Mouse (Mus musculus): Measurements from ENCODE around the gene Lef1. TPM values are rescaled to one million over a fixed set of nuclear protein-coding genes. Genes with fewer than 3 reads are reported as not detected.

The Lef1 gene
- total and polyA plus RNA-seq, 3 experiments: 0.18 to 0.54 TPM; not detected in 1

- TF ChIP-seq ELF1 (IDR thresholded peaks at IDR 0.05; ENCODE audit: low read depth, low read length): no peak
- TF ChIP-seq EP300 (IDR thresholded peaks at IDR 0.05; ENCODE audit: low read depth in 1 of 2, low read length in 2 of 2): no peak
- no peak for TF ChIP-seq SIN3A (IDR thresholded peaks at IDR 0.05; ENCODE audit: low read length)
- no peak for TF ChIP-seq HCFC1 (IDR thresholded peaks at IDR 0.05; ENCODE audit: low read depth, low read length)
- no peak for TF ChIP-seq RCOR1 (IDR thresholded peaks at IDR 0.05; ENCODE audit: low read depth, low read length)
- no peak for TF ChIP-seq GABPA (IDR thresholded peaks at IDR 0.05; ENCODE audit: low read depth, low read length)
- no peak for TF ChIP-seq UBTF (IDR thresholded peaks at IDR 0.05; ENCODE audit: borderline replicate concordance, insufficient read depth, low read depth, low read length)
- TF ChIP-seq MEF2A (IDR thresholded peaks at IDR 0.05; ENCODE audit: extremely low read depth, insufficient replicate concordance, low read depth, low read length, poor library complexity, severe bottlenecking): no peak
- no peak for TF ChIP-seq GATA1 (IDR thresholded peaks at IDR 0.05; ENCODE audit: low read depth, low read length)
- TF ChIP-seq TCF12 (IDR thresholded peaks at IDR 0.05; ENCODE audit: low read depth, low read length): no peak
- TF ChIP-seq MAZ (IDR thresholded peaks at IDR 0.05; ENCODE audit: low read depth, low read length): no peak
- no peak for TF ChIP-seq USF2 (IDR thresholded peaks at IDR 0.05; ENCODE audit: borderline replicate concordance in 1 of 2, insufficient read depth in 1 of 2, low read depth in 1 of 2, low read length in 2 of 2)
- no peak for TF ChIP-seq MAFK (IDR thresholded peaks at IDR 0.05; ENCODE audit: borderline replicate concordance, low read depth, low read length)
- TF ChIP-seq POLR2AphosphoS5 (IDR thresholded peaks at IDR 0.05; ENCODE audit: borderline replicate concordance, low read depth, low read length): no peak
- no peak for TF ChIP-seq MXI1 (IDR thresholded peaks at IDR 0.05; ENCODE audit: low read depth, low read length)
- no peaks in the 10 kb centered on the region for H3K9me3 ChIP-seq (replicated peaks; ENCODE audit: insufficient read depth, low read length)
These were observed 31.6 kb upstream of the Lef1 start for GRCm38 (mm10) chr3:131078719-131079118.

GRCm38 (mm10) chr3:131083722-131084121 lies 26.5 kb upstream of the Lef1 start:
- Histone ChIP-seq H3K9me3 (replicated peaks; ENCODE audit: insufficient read depth, low read length) (no peaks in the 10 kb centered on the region), H3K4me1 (ENCODE audit: control insufficient read depth in 1 of 2, insufficient read depth in 2 of 2, low read length in 2 of 2) (no peaks in the 10 kb centered on the region), H3K27ac (ENCODE audit: control insufficient read depth, low read depth, low read length) (no peak overlapping the region), H3K27me3 (ENCODE audit: control insufficient read depth in 1 of 2, insufficient read depth in 2 of 2, low read length in 2 of 2) (no peaks in the 10 kb centered on the region), H3K36me3 (ENCODE audit: control insufficient read depth in 1 of 2, insufficient read depth in 2 of 2, low read length in 2 of 2) (no peaks in the 10 kb centered on the region), H3K79me2 (ENCODE audit: control insufficient read depth, insufficient read depth, low read length, poor library complexity) (no peaks in the 10 kb centered on the region), H3K9ac (ENCODE audit: control insufficient read depth, low read depth, low read length, poor library complexity, severe bottlenecking) (no peak overlapping the region), H3K4me3 (ENCODE audit: control insufficient read depth in 1 of 2, insufficient read depth in 1 of 2, low read depth in 2 of 2, low read length in 2 of 2) (no peak overlapping the region)
- DNase-seq (ENCODE audit: low read depth, low spot score): no peak
- TF ChIP-seq JUND (IDR thresholded peaks at IDR 0.05; ENCODE audit: low read depth, low read length) (no peak), ZKSCAN1 (IDR thresholded peaks at IDR 0.05; ENCODE audit: low read depth, low read length) (no peak), SIN3A (IDR thresholded peaks at IDR 0.05; ENCODE audit: low read length) (no peak), ZMIZ1 (IDR thresholded peaks at IDR 0.05; ENCODE audit: low read depth, low read length) (no peak), BHLHE40 (IDR thresholded peaks at IDR 0.05; ENCODE audit: borderline replicate concordance, low read depth, low read length) (no peak), KAT2A (conservative IDR thresholded peaks at IDR 0.05; ENCODE audit: low read depth, low read length) (no peak), ZNF384 (IDR thresholded peaks at IDR 0.05; ENCODE audit: low read depth, low read length) (no peak), MYB (IDR thresholded peaks at IDR 0.05; ENCODE audit: low read depth, low read length) (no peak), MXI1 (IDR thresholded peaks at IDR 0.05; ENCODE audit: low read depth, low read length) (no peak), GATA1 (IDR thresholded peaks at IDR 0.05; ENCODE audit: low read depth, low read length) (no peak), MEF2A (IDR thresholded peaks at IDR 0.05; ENCODE audit: extremely low read depth, insufficient replicate concordance, low read depth, low read length, poor library complexity, severe bottlenecking) (no peak), POLR2A (IDR thresholded peaks at IDR 0.05; ENCODE audit: control insufficient read depth in 1 of 2, insufficient read depth in 1 of 2, low read depth in 1 of 2, low read length in 2 of 2, poor library complexity in 1 of 2) (no peak)

More at GRCm38 (mm10) chr3:131078719-131079118, 31.6 kb upstream of the Lef1 start:
- Histone ChIP-seq H3K9ac (ENCODE audit: control insufficient read depth, low read depth, low read length, poor library complexity, severe bottlenecking) (no peak overlapping the region), H3K79me2 (ENCODE audit: control insufficient read depth, insufficient read depth, low read length, poor library complexity) (no peaks in the 10 kb centered on the region), H3K36me3 (ENCODE audit: control insufficient read depth in 1 of 2, insufficient read depth in 2 of 2, low read length in 2 of 2) (no peaks in the 10 kb centered on the region), H3K4me1 (ENCODE audit: control insufficient read depth in 1 of 2, insufficient read depth in 2 of 2, low read length in 2 of 2) (no peaks in the 10 kb centered on the region), H3K27me3 (ENCODE audit: control insufficient read depth in 1 of 2, insufficient read depth in 2 of 2, low read length in 2 of 2) (no peaks in the 10 kb centered on the region), H3K4me3 (ENCODE audit: control insufficient read depth in 1 of 2, insufficient read depth in 1 of 2, low read depth in 2 of 2, low read length in 2 of 2) (no peak overlapping the region), H3K27ac (ENCODE audit: control insufficient read depth, low read depth, low read length) (no peak overlapping the region)
- DNase-seq (ENCODE audit: low read depth, low spot score): no peak

Measured in MEL (cell line).